Mouse (Mus musculus): ENCODE data around the gene Hspbp1.

GRCm38 (mm10) chr7:4670655-4671255, 14.1 kb downstream of the Hspbp1 start:
- TF ChIP-seq CTCF (IDR thresholded peaks at IDR 0.05; ENCODE audit: control insufficient read depth, insufficient read depth, low read length) (no peak), POLR2A (IDR thresholded peaks at IDR 0.05; ENCODE audit: borderline replicate concordance, control insufficient read depth, low read depth, low read length) (no peak)

Measured in bone marrow, adult 2 months (tissue).